ENCODE assay signal across 15 mouse cellular contexts in genomic region chr15:50989457-50989856, GRCm38 (mm10).
"Had no signal": no experiment of that assay in that cellular context is flagged by ENCODE, and none has a peak within 500 bp of the region (broad histone marks: within the 10 kb centered on the region; RNA-seq: fewer than 3 reads in every experiment).

No protein-coding gene starts in this region.

- H3K36me3 ChIP-seq: neural tube, embryonic 12.5 days; neural tube, embryonic 13.5 days; neural tube, embryonic 15.5 days; stomach, embryonic 15.5 days had no signal

- H3K9ac ChIP-seq: neural tube, embryonic 12.5 days; neural tube, embryonic 13.5 days; neural tube, embryonic 15.5 days; stomach, embryonic 15.5 days had no signal

- H3K27me3 ChIP-seq: neural tube, embryonic 12.5 days; neural tube, embryonic 13.5 days; neural tube, embryonic 15.5 days; stomach, embryonic 15.5 days had no signal

- DNase-seq: retina, postnatal 1 day; right cerebral cortex, adult 18-20 months; right cerebral cortex, postnatal 14 days; right cerebral cortex, postnatal 25 days; spleen, adult 18-20 months; thymus, adult 18-20 months; thymus, adult 2 months; thymus, postnatal 14 days; thymus, postnatal 36 days; thymus, postnatal 4 days had no signal

- H3K4me3 ChIP-seq: neural tube, embryonic 12.5 days; neural tube, embryonic 13.5 days; neural tube, embryonic 15.5 days; stomach, embryonic 15.5 days had no signal

- H3K4me2 ChIP-seq: neural tube, embryonic 12.5 days; neural tube, embryonic 13.5 days; neural tube, embryonic 15.5 days; stomach, embryonic 15.5 days had no signal

- H3K9me3 ChIP-seq: neural tube, embryonic 12.5 days; neural tube, embryonic 13.5 days; neural tube, embryonic 15.5 days; stomach, embryonic 15.5 days had no signal

- H3K27ac ChIP-seq: neural tube, embryonic 12.5 days; neural tube, embryonic 13.5 days; neural tube, embryonic 15.5 days; stomach, embryonic 15.5 days; stomach, postnatal 0 days had no signal

- H3K4me1 ChIP-seq: neural tube, embryonic 12.5 days; neural tube, embryonic 13.5 days; stomach, embryonic 15.5 days had no signal
